10 mouse cellular contexts compared by ENCODE assay signal in genomic region chr13:21260289-21260688, GRCm38 (mm10). TPM values are rescaled to one million over a fixed set of nuclear protein-coding genes. Genes with fewer than 3 reads are reported as not detected.
DNase-seq lines count a peak whose midpoint lies in the region; ATAC-seq and TF ChIP-seq lines count a peak whose summit lies in the region.
"Had no signal": no experiment of that assay in that cellular context is flagged by ENCODE, and none has a peak within 500 bp of the region (broad histone marks: within the 10 kb centered on the region; RNA-seq: fewer than 3 reads in every experiment).

No protein-coding gene starts in this region.

- H3K4me1 ChIP-seq in embryonic facial prominence, embryonic 15.5 days = peaks cover 10% of the 10 kb centered on the region
- peaks cover 12% of the 10 kb centered on the region; the same call in 1 of the 2 replicates for H3K4me1 ChIP-seq in intestine, embryonic 16.5 days (ENCODE audit: control insufficient read depth, insufficient read depth, low read length)
- H3K4me1 ChIP-seq in neural tube, embryonic 12.5 days = peaks cover 3% of the 10 kb centered on the region; the same call in 1 of the 2 replicates

- TF ChIP-seq CTCF in layer of hippocampus, adult 2 months (conservative IDR thresholded peaks at IDR 0.05) = no peak

- H3K36me3 ChIP-seq in embryonic facial prominence, embryonic 15.5 days = no peaks in the 10 kb centered on the region
- H3K36me3 ChIP-seq in intestine, embryonic 16.5 days (ENCODE audit: control insufficient read depth, insufficient read depth, low read length) = no peaks in the 10 kb centered on the region
- H3K36me3 ChIP-seq in neural tube, embryonic 12.5 days = no peaks in the 10 kb centered on the region

- H3K27ac ChIP-seq in layer of hippocampus, adult 2 months = no peak overlapping the region
- H3K27ac ChIP-seq in embryonic facial prominence, embryonic 15.5 days (replicated peaks) = no peak overlapping the region
- H3K27ac ChIP-seq in intestine, embryonic 16.5 days (ENCODE audit: low read length) = no peak overlapping the region
- H3K27ac ChIP-seq in neural tube, embryonic 12.5 days = no peak overlapping the region

- H3K27me3 ChIP-seq in embryonic facial prominence, embryonic 15.5 days = no peaks in the 10 kb centered on the region; the same call in 1 of the 2 replicates
- H3K27me3 ChIP-seq in intestine, embryonic 16.5 days (replicated peaks; ENCODE audit: control insufficient read depth, insufficient read depth, low read length) = no peaks in the 10 kb centered on the region
- no peaks in the 10 kb centered on the region for H3K27me3 ChIP-seq in neural tube, embryonic 12.5 days (replicated peaks)

- no peak for ATAC-seq in embryonic facial prominence, embryonic 15.5 days (ENCODE audit: insufficient number of reproducible peaks, low FRiP score, low TSS enrichment, low read depth)
- no peak for ATAC-seq in intestine, embryonic 16.5 days
- peak; percentile 4; the same call in 1 of the 2 replicates for ATAC-seq in neural tube, embryonic 12.5 days (ENCODE audit: low FRiP score, low read depth)

- no peak for DNase-seq in layer of hippocampus, adult 2 months (ENCODE audit: low spot score in 2 of 2)
- no peak for DNase-seq in layer of hippocampus, postnatal 25 days (ENCODE audit: extremely low spot score in 1 of 2, low spot score in 1 of 2)
- no peak for DNase-seq in embryo, embryonic 10 days (ENCODE audit: low spot score)
- DNase-seq in left cerebral cortex, postnatal 25 days (ENCODE audit: low spot score in 2 of 2) = no peak
- DNase-seq in yolk sac, embryonic 10.5 days (ENCODE audit: low spot score) = no peak

- no peak overlapping the region for H3K9ac ChIP-seq in embryonic facial prominence, embryonic 15.5 days
- no peak overlapping the region for H3K9ac ChIP-seq in intestine, embryonic 16.5 days (ENCODE audit: low read depth, low read length)
- H3K9ac ChIP-seq in neural tube, embryonic 12.5 days = no peak overlapping the region

- peak overlapping the region; percentile 70 for H3K4me3 ChIP-seq in layer of hippocampus, adult 2 months
- peak overlapping the region; percentile 44 for H3K4me3 ChIP-seq in embryonic facial prominence, embryonic 15.5 days (replicated peaks)
- H3K4me3 ChIP-seq in intestine, embryonic 16.5 days (ENCODE audit: low read length) = peak overlapping the region; percentile 50
- peak overlapping the region; percentile 46; the same call in 1 of the 2 replicates for H3K4me3 ChIP-seq in neural tube, embryonic 12.5 days

- intact Hi-C loops in left cerebral cortex, postnatal 25 days (cut with DNase I) = no loop called here

- WGBS in embryonic facial prominence, embryonic 15.5 days = 17% methylated on average over 5 of the region's 5 CpGs
- 32% methylated on average over 5 of the region's 5 CpGs for WGBS in intestine, embryonic 16.5 days
- 15% methylated on average over 5 of the region's 5 CpGs for WGBS in neural tube, embryonic 12.5 days

- H3K9me3 ChIP-seq in embryonic facial prominence, embryonic 15.5 days (replicated peaks) = no peaks in the 10 kb centered on the region
- no peaks in the 10 kb centered on the region for H3K9me3 ChIP-seq in intestine, embryonic 16.5 days (ENCODE audit: control insufficient read depth, low read length)
- H3K9me3 ChIP-seq in neural tube, embryonic 12.5 days = no peaks in the 10 kb centered on the region

- peak overlapping the region; percentile 60 for H3K4me2 ChIP-seq in embryonic facial prominence, embryonic 15.5 days (replicated peaks)
- peak overlapping the region; percentile 56 for H3K4me2 ChIP-seq in intestine, embryonic 16.5 days (ENCODE audit: low read depth, low read length)
- peak overlapping the region; percentile 62 for H3K4me2 ChIP-seq in neural tube, embryonic 12.5 days (replicated peaks)

RNA-seq across cellular contexts. Expression of gene Gpx5, which starts 32.2 kb away (rescaled TPM):
- not detected for total RNA-seq in layer of hippocampus, adult 2 months (2021)
- total RNA-seq in layer of hippocampus, postnatal 25 days (2021) = not detected
- not detected in 2 replicates for polyA plus RNA-seq in embryonic facial prominence, embryonic 15.5 days (2015; fragmentation: Nextera tagmentation; extraction: Ambion mirVana)
- not detected in 2 replicates for polyA plus RNA-seq in intestine, embryonic 16.5 days (2015; fragmentation: Nextera tagmentation; extraction: Ambion mirVana)
- polyA plus RNA-seq in neural tube, embryonic 12.5 days (2016; fragmentation: Nextera tagmentation; extraction: Ambion mirVana) = not detected in 2 replicates
- not detected for total RNA-seq in left cerebral cortex, postnatal 25 days (2021)
- total RNA-seq: common myeloid progenitor, adult 5-6 weeks; layer of hippocampus, postnatal 10 days had no signal

RNA-seq across cellular contexts. Expression of gene Gpx6, which starts 51.6 kb away (rescaled TPM):
- not detected for total RNA-seq in layer of hippocampus, adult 2 months (2021)
- not detected for total RNA-seq in layer of hippocampus, postnatal 25 days (2021)
- not detected in 2 replicates for polyA plus RNA-seq in embryonic facial prominence, embryonic 15.5 days (2015; fragmentation: Nextera tagmentation; extraction: Ambion mirVana)
- not detected in 2 replicates for polyA plus RNA-seq in intestine, embryonic 16.5 days (2015; fragmentation: Nextera tagmentation; extraction: Ambion mirVana)
- polyA plus RNA-seq in neural tube, embryonic 12.5 days (2016; fragmentation: Nextera tagmentation; extraction: Ambion mirVana) = 0.15 TPM in 1 of 2 replicates, not detected in the other
- total RNA-seq in left cerebral cortex, postnatal 25 days (2021) = not detected
- total RNA-seq: common myeloid progenitor, adult 5-6 weeks; layer of hippocampus, postnatal 10 days had no signal
